Mouse (Mus musculus) ES-E14 (cell line): ENCODE results near the gene 1810046K07Rik.

ENCODE experiments used
- CHD2 ChIP-seq: IDR thresholded peaks from 2 replicates; pipeline ENCODE4 v1.6.1; 2014; ENCODE audit warnings: mild to moderate bottlenecking, low read depth, low read length, inconsistent platforms
- HCFC1 ChIP-seq: IDR thresholded peaks from 2 replicates; pipeline ENCODE4 v1.6.1; 2012; ENCODE audit warnings: low read length, inconsistent platforms, borderline replicate concordance; ENCODE audit not compliant: insufficient read depth
- MAFK ChIP-seq: IDR thresholded peaks from 2 replicates; pipeline ENCODE4 v1.6.1; 2014; ENCODE audit warnings: mild to moderate bottlenecking, low read depth, low read length, inconsistent platforms; ENCODE audit not compliant: insufficient read depth
- ZC3H11A ChIP-seq: IDR thresholded peaks from 2 replicates; pipeline ENCODE4 v1.6.1; 2012; ENCODE audit warnings: low read depth, mild to moderate bottlenecking, inconsistent platforms, low read length, borderline replicate concordance
- ZNF384 ChIP-seq: IDR thresholded peaks from 2 replicates; pipeline ENCODE4 v1.6.1; 2012; ENCODE audit warnings: low read depth, low read length, inconsistent platforms

DNA sequence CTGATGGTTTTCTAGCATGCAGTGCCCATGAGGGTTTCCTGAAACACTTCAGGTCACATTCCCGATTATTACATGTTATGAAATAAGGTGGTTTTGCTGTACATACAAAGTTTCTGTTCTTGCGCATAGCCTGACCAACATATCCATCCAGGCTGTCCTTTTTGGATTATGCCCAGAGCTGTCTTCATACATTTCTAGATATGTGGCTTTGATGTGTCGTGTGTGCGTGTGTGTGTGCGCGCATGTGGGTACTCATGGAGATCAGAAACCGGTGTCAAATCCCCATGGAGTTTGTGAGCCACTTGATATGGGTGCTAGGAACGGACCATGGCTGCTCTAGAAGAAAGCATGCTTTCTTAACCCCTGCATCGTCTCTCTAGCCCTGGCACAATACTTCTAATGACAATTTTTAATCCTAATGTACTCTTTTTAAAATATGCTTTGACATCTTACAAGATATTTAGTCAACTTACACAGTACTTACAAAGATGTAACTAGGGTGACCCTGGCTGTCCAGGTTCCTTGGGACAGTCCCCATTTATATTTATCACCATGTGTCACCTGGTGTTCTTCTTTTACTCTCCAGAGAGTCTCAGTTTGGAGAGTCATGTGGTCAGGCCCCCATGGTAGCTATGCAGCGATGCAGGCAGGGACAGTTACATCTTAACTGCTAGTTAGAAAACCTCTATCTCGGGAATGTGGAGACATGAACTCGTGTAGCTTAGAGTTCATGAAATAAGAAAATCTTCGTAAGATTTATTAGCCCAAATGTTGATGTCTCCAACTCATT lies 2.9 kb upstream of the 1810046K07Rik start:
- TF ChIP-seq CHD2 = no peak
- no peak for TF ChIP-seq MAFK
- TF ChIP-seq HCFC1 = no peak
- TF ChIP-seq ZNF384 = no peak
- TF ChIP-seq ZC3H11A = no peak
